Mouse (Mus musculus): ENCODE data around the gene Eps15. TPM values are rescaled to one million over a fixed set of nuclear protein-coding genes. Genes with fewer than 3 reads are reported as not detected.
"Not testable (repeated sequence)": the region's sequence is repeated elsewhere in the genome, so short reads cannot be mapped to it uniquely, and the experiment has no call there.

The Eps15 gene
- polyA plus RNA-seq, 1 experiment from 2014 or later: 35.7 TPM

DNA sequence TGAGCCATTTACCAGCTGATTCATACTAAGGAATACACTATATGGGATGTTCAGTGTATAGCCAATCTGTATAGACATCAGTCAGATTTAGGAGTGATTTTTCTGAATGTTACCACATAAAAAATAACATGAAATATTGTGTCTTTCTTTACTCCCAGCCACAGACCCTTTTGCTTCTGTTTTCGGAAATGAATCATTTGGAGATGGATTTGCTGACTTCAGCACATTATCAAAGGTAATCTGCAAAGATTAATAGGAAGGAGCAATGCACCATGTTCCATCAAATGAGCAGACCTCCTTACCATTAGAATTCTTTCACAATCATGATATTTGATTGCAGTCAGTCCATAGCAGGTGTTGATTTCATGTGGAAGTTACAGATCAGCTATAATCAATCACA, 98.0 kb downstream of the Eps15 start:
- no peaks in the 10 kb centered on the region for H3K9me3 ChIP-seq (replicated peaks; ENCODE audit: control insufficient read depth, low read length)
- WGBS (ENCODE audit: insufficient replicate concordance): 77% methylated on average over 1 of the region's 1 CpGs
- no peak overlapping the region for H3K27ac ChIP-seq (ENCODE audit: low read length)
- no peaks in the 10 kb centered on the region for H3K4me1 ChIP-seq (ENCODE audit: control insufficient read depth, low read depth, low read length)
- H3K4me2 ChIP-seq (ENCODE audit: low read depth, low read length): no peak overlapping the region
- no peak for ATAC-seq (ENCODE audit: low read depth)
- no peak overlapping the region for H3K4me3 ChIP-seq (ENCODE audit: low read depth, low read length)
- H3K9ac ChIP-seq (ENCODE audit: low read depth, low read length): no peak overlapping the region
- peaks cover 12% of the 10 kb centered on the region for H3K36me3 ChIP-seq (ENCODE audit: control insufficient read depth, insufficient read depth)
- no peaks in the 10 kb centered on the region for H3K27me3 ChIP-seq (ENCODE audit: control insufficient read depth, insufficient read depth, low read depth, low read length)

DNA sequence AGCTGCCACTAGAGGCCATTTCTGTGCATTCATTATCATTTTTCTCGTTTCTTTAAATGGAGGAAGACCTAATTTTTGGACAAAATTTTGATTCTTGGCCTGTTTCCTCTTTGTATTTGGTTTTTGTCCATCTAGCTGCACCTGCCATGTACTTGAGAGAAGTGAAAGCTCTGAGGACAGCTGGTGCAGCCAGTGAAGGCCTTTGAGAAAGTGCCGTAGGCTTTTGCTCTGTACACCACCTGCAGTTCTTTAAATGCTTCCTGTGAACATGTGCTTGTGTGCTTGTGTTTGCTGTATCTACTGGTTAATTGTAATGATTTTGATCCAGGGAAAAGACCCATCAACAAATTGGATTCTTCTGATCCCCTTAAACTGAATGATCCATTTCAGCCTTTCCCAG, 102.4 kb downstream of the Eps15 start:
- Histone ChIP-seq H3K27me3 (ENCODE audit: control insufficient read depth, insufficient read depth, low read depth, low read length) (no peaks in the 10 kb centered on the region), H3K4me3 (ENCODE audit: low read depth, low read length) (no peak overlapping the region), H3K9ac (ENCODE audit: low read depth, low read length) (no peak overlapping the region), H3K27ac (ENCODE audit: low read length) (no peak overlapping the region), H3K9me3 (replicated peaks; ENCODE audit: control insufficient read depth, low read length) (no peaks in the 10 kb centered on the region), H3K4me1 (ENCODE audit: control insufficient read depth, low read depth, low read length) (no peaks in the 10 kb centered on the region), H3K36me3 (ENCODE audit: control insufficient read depth, insufficient read depth) (peaks cover 13% of the 10 kb centered on the region), H3K4me2 (ENCODE audit: low read depth, low read length) (no peak overlapping the region)
- WGBS (ENCODE audit: insufficient replicate concordance): 80% methylated on average over 2 of the region's 2 CpGs
- no peak for ATAC-seq (ENCODE audit: low read depth)

DNA sequence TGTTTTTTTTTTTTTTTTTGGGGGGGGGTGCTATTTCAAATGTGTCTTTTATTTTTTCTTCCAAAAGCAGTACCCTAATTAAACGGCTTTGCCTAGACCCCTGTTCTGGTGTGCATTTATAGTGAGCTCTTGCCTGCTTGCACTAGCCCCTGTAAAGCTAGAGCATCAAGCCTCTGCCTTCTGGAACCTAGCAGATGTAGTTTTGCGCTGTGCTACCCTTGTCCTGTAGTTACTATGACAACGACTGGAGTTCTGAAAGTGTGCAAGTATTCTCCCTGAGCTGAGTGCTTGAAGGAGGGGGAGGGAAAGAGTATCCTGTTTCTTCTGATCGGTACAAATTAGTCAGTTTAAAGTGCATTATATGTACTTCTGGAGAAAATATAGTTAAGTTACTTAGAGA, 105.5 kb downstream of the Eps15 start:
- no peak for ATAC-seq (ENCODE audit: low read depth)
- Histone ChIP-seq H3K36me3 (ENCODE audit: control insufficient read depth, insufficient read depth) (peaks cover 4% of the 10 kb centered on the region), H3K27ac (ENCODE audit: low read length) (no peak overlapping the region), H3K9ac (ENCODE audit: low read depth, low read length) (no peak overlapping the region), H3K9me3 (replicated peaks; ENCODE audit: control insufficient read depth, low read length) (no peaks in the 10 kb centered on the region), H3K4me2 (ENCODE audit: low read depth, low read length) (no peak overlapping the region), H3K4me3 (ENCODE audit: low read depth, low read length) (no peak overlapping the region), H3K27me3 (ENCODE audit: control insufficient read depth, insufficient read depth, low read depth, low read length) (no peaks in the 10 kb centered on the region), H3K4me1 (ENCODE audit: control insufficient read depth, low read depth, low read length) (no peaks in the 10 kb centered on the region)
- WGBS (ENCODE audit: insufficient replicate concordance): 89% methylated on average over 4 of the region's 4 CpGs

DNA sequence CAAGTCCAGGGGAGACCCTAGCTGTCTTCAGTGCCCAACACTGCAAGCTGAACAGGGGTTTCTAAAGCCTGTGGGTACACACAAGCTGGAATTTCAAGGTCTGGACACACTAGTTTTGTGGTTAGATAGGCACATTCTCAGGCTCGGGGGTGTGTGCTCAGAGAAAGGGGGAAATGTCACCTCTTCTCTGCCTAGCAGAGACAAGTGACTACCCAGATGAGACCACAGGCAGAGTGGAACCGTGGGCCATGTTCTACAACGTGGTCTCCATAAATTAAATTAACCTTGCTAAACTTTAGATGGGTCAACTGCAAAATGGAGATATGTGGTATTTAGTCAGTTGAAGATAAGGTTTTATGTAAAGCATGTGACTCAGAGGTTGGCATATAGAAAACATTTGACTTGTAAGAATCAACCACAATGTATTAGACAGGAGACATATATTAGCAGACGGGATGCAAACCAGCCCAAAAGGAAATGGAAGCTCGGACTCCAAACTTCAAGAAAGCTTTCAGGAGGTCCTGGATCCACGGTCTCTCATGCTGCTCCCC, 113.2 kb downstream of the Eps15 start:
- no peak for ATAC-seq (ENCODE audit: low read depth)
- WGBS (ENCODE audit: insufficient replicate concordance): 21% methylated on average over 6 of the region's 6 CpGs
- peaks cover 18% of the 10 kb centered on the region for H3K4me1 ChIP-seq (ENCODE audit: control insufficient read depth, low read depth, low read length)
- no peaks in the 10 kb centered on the region for H3K36me3 ChIP-seq (ENCODE audit: control insufficient read depth, insufficient read depth)
- no peak overlapping the region for H3K9ac ChIP-seq (ENCODE audit: low read depth, low read length)
- H3K27ac ChIP-seq (ENCODE audit: low read length): no peak overlapping the region
- H3K27me3 ChIP-seq (ENCODE audit: control insufficient read depth, insufficient read depth, low read depth, low read length): no peaks in the 10 kb centered on the region; the same call in 1 of the 2 replicates
- H3K4me3 ChIP-seq (ENCODE audit: low read depth, low read length): no peak overlapping the region
- H3K9me3 ChIP-seq (replicated peaks; ENCODE audit: control insufficient read depth, low read length): no peaks in the 10 kb centered on the region
- peak overlapping the region; percentile 62 for H3K4me2 ChIP-seq (ENCODE audit: low read depth, low read length)

DNA sequence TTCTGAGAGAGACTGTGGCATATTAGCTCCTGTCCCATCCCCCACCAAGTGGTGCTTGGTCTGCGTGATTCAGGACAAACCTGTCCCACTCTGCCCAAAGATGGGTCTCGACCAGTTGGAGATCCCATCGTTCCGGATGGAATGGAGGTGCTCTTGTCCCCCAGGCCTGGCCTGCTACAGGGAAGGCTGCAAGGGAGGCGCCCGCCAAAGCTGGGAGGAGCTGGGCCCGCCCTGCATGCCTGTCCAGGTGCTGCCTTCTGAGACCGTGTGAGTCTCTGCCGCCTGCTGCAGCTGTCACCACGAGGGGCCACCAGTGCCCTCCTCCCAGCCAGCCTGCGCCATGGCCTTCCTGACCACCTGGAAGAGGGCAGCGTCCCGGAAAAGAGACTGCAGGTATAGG, 113.8 kb downstream of the Eps15 start:
- Histone ChIP-seq H3K27me3 (ENCODE audit: control insufficient read depth, insufficient read depth, low read depth, low read length) (no peaks in the 10 kb centered on the region; the same call in 1 of the 2 replicates), H3K27ac (ENCODE audit: low read length) (no peak overlapping the region), H3K4me1 (ENCODE audit: control insufficient read depth, low read depth, low read length) (peaks cover 18% of the 10 kb centered on the region), H3K4me2 (ENCODE audit: low read depth, low read length) (peak overlapping the region; percentile 62), H3K4me3 (ENCODE audit: low read depth, low read length) (peak overlapping the region; percentile 36), H3K9me3 (replicated peaks; ENCODE audit: control insufficient read depth, low read length) (no peaks in the 10 kb centered on the region), H3K36me3 (ENCODE audit: control insufficient read depth, insufficient read depth) (no peaks in the 10 kb centered on the region), H3K9ac (ENCODE audit: low read depth, low read length) (no peak overlapping the region)
- WGBS (ENCODE audit: insufficient replicate concordance): 8% methylated on average over 13 of the region's 13 CpGs
- ATAC-seq (ENCODE audit: low read depth): peak; percentile 82

DNA sequence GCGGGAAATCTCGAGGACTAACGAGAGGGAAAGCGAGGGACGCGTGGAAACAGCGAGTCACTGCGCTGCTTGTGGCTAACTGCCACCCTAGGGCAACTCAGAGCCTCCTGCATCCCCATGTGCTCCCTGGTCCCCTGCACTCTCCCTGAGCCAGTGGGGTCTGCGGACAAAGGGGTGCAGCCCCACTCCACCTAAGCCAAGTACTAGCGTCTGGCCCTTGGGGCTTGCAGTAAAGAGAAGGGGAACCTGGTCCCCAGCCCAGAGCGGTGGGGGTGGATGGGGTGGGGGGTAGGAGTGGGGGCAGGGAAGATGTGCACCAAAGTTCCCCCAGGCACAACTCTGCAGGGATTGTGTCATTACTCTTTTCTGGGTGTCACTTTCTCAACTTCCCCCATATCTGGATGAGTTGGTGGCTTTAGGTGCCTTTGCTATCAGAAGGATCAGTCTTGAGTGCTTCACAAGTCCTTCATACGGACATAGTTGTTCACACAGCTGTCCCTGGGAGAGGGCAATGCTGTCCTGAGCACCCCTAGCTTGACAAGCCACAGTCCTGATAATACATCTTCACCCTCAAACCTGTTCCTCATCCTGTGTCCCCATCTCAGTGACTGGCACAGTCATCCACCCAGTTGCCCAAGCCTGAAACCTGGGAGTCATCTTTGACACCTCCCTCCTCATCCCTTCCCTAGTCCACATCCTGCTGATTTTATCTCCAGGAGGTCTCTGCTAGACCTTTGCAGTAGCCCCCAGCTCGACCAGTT, 114.4 kb downstream of the Eps15 start:
- Histone ChIP-seq H3K27me3 (ENCODE audit: control insufficient read depth, insufficient read depth, low read depth, low read length) (no peaks in the 10 kb centered on the region; the same call in 1 of the 2 replicates), H3K4me3 (ENCODE audit: low read depth, low read length) (peak overlapping the region; percentile 36), H3K4me1 (ENCODE audit: control insufficient read depth, low read depth, low read length) (peaks cover 18% of the 10 kb centered on the region), H3K9ac (ENCODE audit: low read depth, low read length) (no peak overlapping the region), H3K27ac (ENCODE audit: low read length) (no peak overlapping the region), H3K9me3 (replicated peaks; ENCODE audit: control insufficient read depth, low read length) (no peaks in the 10 kb centered on the region), H3K36me3 (ENCODE audit: control insufficient read depth, insufficient read depth) (no peaks in the 10 kb centered on the region), H3K4me2 (ENCODE audit: low read depth, low read length) (peak overlapping the region; percentile 62)
- 28% methylated on average over 13 of the region's 13 CpGs for WGBS (ENCODE audit: insufficient replicate concordance)
- ATAC-seq (ENCODE audit: low read depth): peak; percentile 9; the same call in 1 of the 2 replicates

DNA sequence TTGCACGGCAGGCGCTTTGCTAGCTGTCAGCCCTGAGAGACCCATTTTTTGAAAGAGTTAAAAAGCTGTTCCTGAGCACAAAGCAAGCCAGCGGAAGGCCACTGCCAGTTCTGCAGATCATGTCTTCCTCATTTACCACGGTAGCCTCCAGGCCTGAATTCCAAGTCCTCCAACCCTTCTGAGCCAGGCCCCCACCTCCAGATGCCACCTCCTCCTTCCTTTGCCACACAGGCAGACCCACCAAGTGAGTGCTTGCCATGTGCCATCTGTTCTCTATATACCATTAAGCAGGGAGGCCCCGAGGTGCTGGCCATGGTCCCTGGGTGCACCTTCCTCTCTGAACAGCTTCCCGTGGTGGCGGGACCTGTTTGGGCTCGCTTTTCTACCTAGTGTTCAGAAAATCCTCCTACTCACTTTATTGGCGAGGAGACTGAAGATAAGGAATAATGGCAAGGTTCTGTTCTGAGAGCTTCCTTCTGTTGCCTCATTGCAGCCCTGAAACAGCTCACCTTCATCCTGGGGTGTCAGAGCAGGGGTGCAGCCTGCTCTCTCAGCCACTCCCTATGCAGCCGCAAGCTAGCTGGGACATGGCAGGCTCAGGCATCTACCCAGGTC, 120.4 kb downstream of the Eps15 start:
- WGBS (ENCODE audit: insufficient replicate concordance): 70% methylated on average over 10 of the region's 10 CpGs
- H3K9ac ChIP-seq (ENCODE audit: low read depth, low read length): no peak overlapping the region
- no peaks in the 10 kb centered on the region for H3K27me3 ChIP-seq (ENCODE audit: control insufficient read depth, insufficient read depth, low read depth, low read length)
- H3K36me3 ChIP-seq (ENCODE audit: control insufficient read depth, insufficient read depth): peaks cover 22% of the 10 kb centered on the region
- H3K9me3 ChIP-seq (replicated peaks; ENCODE audit: control insufficient read depth, low read length): no peaks in the 10 kb centered on the region
- peak overlapping the region; percentile 29; the same call in 1 of the 2 replicates for H3K27ac ChIP-seq (ENCODE audit: low read length)
- no peak for ATAC-seq (ENCODE audit: low read depth)
- H3K4me3 ChIP-seq (ENCODE audit: low read depth, low read length): no peak overlapping the region
- no peaks in the 10 kb centered on the region; the same call in 1 of the 2 replicates for H3K4me1 ChIP-seq (ENCODE audit: control insufficient read depth, low read depth, low read length)
- H3K4me2 ChIP-seq (ENCODE audit: low read depth, low read length): no peak overlapping the region

DNA sequence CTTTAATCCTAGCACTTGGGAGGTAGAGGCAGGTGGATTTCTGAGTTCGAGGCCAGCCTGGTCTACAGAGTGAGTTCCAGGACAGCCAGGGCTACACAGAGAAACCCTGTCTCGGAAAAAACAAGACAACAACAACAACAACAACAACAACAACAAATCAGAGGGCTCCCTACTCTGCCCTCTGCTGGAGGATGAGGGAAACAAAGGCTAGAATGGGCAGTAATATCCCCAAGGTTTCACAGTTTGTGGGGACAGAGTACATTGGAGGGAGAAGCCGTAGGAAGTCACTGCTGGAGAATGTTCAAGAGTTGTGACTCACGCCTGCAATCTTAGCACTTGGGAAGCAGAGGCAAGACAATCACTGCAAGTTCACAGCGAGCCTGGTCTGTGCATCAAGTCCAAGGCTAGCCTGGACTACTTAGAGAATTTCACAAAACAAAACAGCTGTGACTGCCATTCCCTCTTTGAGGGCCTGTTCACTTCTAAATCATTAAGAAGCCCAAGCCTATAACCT, 121.2 kb downstream of the Eps15 start:
- H3K4me1 ChIP-seq (ENCODE audit: control insufficient read depth, low read depth, low read length): peaks cover under 1% of the 10 kb centered on the region; the same call in 1 of the 2 replicates
- H3K27me3 ChIP-seq (ENCODE audit: control insufficient read depth, insufficient read depth, low read depth, low read length): no peaks in the 10 kb centered on the region
- no peak for ATAC-seq (ENCODE audit: low read depth)
- H3K4me2 ChIP-seq (ENCODE audit: low read depth, low read length): no peak overlapping the region
- 68% methylated on average over 5 of the region's 5 CpGs for WGBS (ENCODE audit: insufficient replicate concordance)
- no peak overlapping the region for H3K9ac ChIP-seq (ENCODE audit: low read depth, low read length)
- H3K4me3 ChIP-seq (ENCODE audit: low read depth, low read length): no peak overlapping the region
- peaks cover 22% of the 10 kb centered on the region for H3K36me3 ChIP-seq (ENCODE audit: control insufficient read depth, insufficient read depth)
- H3K9me3 ChIP-seq (replicated peaks; ENCODE audit: control insufficient read depth, low read length): no peaks in the 10 kb centered on the region
- H3K27ac ChIP-seq (ENCODE audit: low read length): no peak overlapping the region

DNA sequence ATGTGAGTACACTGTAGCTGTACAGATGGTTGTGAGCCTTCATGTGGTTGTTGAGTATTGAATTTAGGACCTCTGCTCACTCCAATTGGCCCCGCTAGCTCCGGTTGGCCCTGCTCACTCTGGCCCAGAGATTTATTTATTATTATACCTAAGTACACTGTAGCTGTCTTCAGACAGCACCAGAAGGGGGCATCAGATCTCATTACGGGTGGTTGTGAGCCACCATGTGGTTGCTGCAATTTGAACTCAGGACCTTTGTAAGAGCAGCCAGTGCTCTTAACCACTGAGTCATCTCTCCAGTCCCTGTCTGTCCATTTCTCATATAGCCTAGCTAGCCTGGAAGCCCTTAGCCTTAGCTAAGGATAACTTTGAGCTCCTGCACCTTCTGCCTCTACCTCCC, 124.8 kb downstream of the Eps15 start:
- not testable (repeated sequence) for H3K9me3 ChIP-seq (replicated peaks; ENCODE audit: control insufficient read depth, low read length); H3K27me3 ChIP-seq (ENCODE audit: control insufficient read depth, insufficient read depth, low read depth, low read length)
- peak overlapping the region; percentile 77 for H3K4me3 ChIP-seq (ENCODE audit: low read depth, low read length)
- WGBS (ENCODE audit: insufficient replicate concordance): 83% methylated on average over 3 of the region's 3 CpGs
- peaks cover 30% of the 10 kb centered on the region for H3K4me1 ChIP-seq (ENCODE audit: control insufficient read depth, low read depth, low read length)
- peak overlapping the region; percentile 97 for H3K27ac ChIP-seq (ENCODE audit: low read length)
- H3K36me3 ChIP-seq (ENCODE audit: control insufficient read depth, insufficient read depth): peaks cover 22% of the 10 kb centered on the region
- peak overlapping the region; percentile 93 for H3K4me2 ChIP-seq (ENCODE audit: low read depth, low read length)
- ATAC-seq (ENCODE audit: low read depth): peak; percentile 4; the same call in 1 of the 2 replicates
- peak overlapping the region; percentile 88 for H3K9ac ChIP-seq (ENCODE audit: low read depth, low read length)

Measured in liver, embryonic 16.5 days (tissue).